Mouse (Mus musculus): ENCODE data around the gene Gm45337.

Gene Gm45337

DNA sequence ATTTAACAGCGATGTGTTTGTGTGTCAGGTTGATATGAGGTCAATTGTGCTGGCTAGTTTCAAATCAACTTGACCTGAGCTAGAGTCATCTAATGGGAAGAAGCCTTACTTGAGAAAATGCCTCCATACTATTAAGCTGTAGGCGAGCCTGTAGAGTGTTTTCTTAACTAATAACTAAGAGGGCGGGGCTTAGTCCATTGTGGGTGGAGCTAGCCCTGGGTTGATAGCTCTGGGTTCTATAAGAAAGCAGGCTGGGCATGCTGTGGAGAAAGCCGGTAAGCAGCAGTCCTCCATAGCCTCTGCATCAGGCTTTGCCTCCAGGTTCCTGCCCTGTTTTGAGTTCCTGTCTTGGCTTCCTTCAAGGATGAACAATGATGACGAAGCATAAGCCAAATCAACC lies 39.7 kb downstream of the Gm45337 start:
- DNase-seq (ENCODE audit: low spot score in 2 of 2), result no peak

DNA sequence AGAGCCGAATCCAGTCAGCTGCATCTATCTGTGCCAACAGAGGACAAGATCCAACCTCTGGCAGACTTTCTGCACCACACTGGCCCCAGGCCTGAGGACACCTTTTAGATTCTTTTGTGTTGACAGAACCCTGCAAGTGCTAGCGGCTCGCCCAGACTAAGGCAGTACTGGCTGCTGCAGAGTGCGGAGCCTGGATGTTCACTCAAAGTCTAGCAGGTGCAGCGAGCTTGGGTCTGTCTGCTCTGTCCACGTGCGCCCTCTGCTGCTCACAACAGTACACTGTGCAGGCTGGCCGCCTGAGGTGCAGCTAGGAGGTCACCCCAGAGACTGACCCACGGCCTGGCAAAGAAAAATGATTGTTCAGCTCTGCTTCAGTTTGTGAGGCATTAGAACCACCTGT lies 46.6 kb downstream of the Gm45337 start:
- DNase-seq (ENCODE audit: low spot score in 2 of 2), result peak in 1 of 2 experiments; percentile 85

DNA sequence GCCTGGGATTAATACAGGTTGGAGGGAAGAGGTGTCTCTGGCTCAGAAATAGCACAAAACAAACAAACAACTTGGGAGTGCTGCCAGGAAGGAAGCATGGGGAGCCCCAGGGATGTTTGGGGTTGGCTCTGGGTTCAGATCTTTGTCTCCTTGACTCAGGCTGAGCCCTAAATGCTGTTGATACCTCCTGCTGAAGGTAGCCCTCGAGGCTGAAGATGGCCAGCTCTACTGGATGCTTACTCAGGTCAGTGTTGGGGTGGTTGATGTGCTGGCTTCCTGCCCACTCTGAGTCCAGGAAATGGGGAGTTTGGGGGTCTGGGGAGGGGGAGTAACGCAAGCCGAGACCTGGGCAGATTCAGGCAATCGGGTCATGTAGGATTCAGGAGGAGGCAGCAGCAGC lies 47.7 kb downstream of the Gm45337 start:
- no peak for DNase-seq (ENCODE audit: low spot score in 2 of 2)

DNA sequence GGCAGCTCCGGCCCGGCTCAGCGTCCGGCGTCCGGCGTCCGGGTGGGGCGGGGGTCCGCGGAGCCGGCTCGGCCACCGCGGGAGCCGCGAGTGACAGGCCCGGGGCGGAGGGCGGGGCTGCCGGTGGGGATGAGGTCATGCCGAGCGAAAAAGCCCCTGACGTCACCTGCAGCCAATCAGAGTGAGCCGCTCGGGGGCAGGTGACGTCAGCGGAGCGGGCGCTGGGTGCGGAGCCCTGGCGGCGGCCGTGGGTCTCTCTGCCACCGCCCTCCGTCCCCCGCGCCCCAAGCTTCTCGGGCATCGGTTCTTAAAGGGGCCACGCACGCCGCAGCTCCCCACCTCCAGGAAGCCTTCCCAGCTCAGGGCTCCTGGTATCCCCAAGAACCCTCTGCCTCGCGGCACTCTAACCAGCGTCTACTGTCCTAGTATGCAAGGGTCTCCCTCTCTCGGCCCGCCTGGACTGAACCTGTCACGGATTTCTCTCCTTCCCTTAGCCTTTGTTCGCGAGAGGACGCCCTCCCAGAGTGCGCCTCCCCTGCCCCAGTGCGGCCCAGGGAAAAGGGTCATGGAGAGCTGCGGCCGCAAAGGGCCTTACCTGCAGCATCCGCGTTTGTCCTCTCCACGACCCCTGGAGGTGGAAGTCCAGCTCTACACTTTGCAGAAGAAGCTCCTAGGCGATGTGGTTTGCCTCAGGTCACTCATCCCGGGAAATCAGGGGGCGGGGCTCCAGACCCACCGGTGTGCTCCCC lies 49.0 kb downstream of the Gm45337 start, which contains the start of gene Dusp8:
Dusp8 (minus strand) TSS at position 661 of the 749 bp plus-strand sequence.
- peak; percentile 81 to 95 for DNase-seq (ENCODE audit: low spot score in 2 of 2)

DNA sequence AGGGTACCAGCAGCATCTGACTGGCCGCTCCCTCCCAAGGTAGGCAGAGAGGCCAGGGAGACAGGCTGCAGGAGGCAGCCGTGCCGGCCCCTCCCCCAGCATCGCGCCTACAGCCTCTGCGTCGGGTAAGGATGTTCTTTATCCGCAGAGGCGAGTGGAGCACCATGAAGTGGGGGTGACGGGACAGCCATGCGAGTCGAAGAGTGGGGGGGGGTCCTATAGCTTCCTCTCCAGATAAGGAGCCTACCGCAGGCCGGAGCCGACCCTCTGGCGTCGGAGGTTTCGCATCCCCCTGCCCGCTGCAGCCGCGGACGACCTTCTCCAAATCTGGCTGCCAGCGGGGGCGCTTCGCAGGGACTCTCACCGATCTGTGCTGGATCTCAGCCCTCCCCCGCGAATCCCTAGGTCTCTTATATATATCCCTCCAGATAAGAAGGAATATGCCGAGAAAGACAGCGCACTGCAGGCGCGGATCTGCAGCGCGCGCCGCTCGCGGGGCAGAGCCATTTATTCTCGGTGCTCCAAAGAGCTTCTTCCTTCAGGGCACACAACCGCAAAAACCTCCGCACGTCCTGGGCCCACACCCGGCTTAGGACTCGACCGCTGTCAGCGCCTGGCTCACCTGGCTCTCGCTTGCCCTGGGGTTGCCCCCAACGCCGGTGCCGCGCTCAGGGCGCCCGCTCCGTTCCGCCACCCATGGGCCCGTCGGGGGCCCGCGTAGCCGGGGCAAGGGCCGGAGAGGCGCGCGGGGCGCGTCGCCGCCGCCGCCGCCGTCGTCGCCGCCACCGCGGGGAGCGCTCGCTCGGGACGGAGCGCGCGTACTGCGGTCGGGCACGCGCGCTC lies 49.9 kb downstream of the Gm45337 start:
- DNase-seq (ENCODE audit: low spot score in 2 of 2), result peak in 1 of 2 experiments; percentile 71

DNA sequence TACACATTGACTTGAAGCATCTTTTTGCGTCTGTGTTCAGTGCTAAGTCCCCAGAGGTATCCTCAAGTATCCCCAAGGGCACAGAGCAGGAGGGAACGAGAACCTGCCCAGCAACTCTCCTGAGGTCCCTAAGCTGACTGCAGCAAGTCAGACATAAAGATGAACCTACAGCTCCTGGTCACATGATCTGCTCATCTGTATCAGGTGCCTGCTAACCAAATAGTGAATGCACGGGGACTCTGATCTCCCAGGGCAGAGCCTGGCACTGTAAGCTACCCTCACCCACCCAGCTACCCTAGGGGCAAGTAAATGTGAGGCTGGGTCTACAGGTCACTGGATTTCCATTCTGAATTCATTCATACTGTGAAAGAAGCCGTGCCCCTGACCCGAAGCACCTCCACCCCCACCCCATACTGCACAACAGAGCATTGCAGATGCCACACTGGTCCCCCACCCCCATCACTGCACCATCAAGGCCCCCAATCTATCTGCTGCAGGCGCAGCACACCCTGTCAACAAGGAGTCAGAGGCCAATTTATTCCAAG lies 50.6 kb downstream of the Gm45337 start:
- no peak for DNase-seq (ENCODE audit: low spot score in 2 of 2)
